Mouse (Mus musculus) megakaryocyte, embryonic 14.5 days (primary cell): ENCODE data around the gene Exoc3l. TPM values are rescaled to one million over a fixed set of nuclear protein-coding genes. Genes with fewer than 3 reads are reported as not detected.
A peak's percentile ranks its signal among the peaks of the same experiment; 100 is the strongest.

Source experiments
- H3K27me3 ChIP-seq: replicated peaks from 2 replicates; pipeline ENCODE3; 2012; ENCODE audit warnings: inconsistent platforms
- H3K36me3 ChIP-seq: replicated peaks from 2 replicates; pipeline ENCODE3; 2012; ENCODE audit warnings: low read length, inconsistent platforms, mixed read lengths
- H3K4me1 ChIP-seq: 2 replicates; pipeline ENCODE4 v1.6.1; 2012; ENCODE audit warnings: inconsistent platforms
- H3K4me3 ChIP-seq: replicated peaks from 2 replicates; pipeline ENCODE3; 2012; ENCODE audit warnings: moderate library complexity, mild to moderate bottlenecking, inconsistent platforms
- H3K9me3 ChIP-seq: 2 replicates; pipeline ENCODE4 v1.6.1; 2012; ENCODE audit warnings: inconsistent platforms
- FLI1 ChIP-seq: IDR thresholded peaks from 2 replicates; pipeline ENCODE4 v1.6.1; 2012; ENCODE audit warnings: low read length, inconsistent platforms, mixed read lengths
- GATA1 ChIP-seq: IDR thresholded peaks from 3 replicates; pipeline ENCODE4 v1.6.1; 2012; ENCODE audit warnings: mixed read lengths, low read length, inconsistent platforms, borderline replicate concordance
- polyA plus RNA-seq: library from polyadenylated mRNA; stranded (reverse); fragments of >175 nt; gene quantifications from 2 replicates; pipeline ENCODE4 v1.2.3, GENCODE M21; 2012; ENCODE audit warnings: low replicate concordance; ENCODE audit not compliant: insufficient read depth

Exoc3l gene
- polyA plus RNA-seq, 1 experiment, result 76.3 TPM

DNA sequence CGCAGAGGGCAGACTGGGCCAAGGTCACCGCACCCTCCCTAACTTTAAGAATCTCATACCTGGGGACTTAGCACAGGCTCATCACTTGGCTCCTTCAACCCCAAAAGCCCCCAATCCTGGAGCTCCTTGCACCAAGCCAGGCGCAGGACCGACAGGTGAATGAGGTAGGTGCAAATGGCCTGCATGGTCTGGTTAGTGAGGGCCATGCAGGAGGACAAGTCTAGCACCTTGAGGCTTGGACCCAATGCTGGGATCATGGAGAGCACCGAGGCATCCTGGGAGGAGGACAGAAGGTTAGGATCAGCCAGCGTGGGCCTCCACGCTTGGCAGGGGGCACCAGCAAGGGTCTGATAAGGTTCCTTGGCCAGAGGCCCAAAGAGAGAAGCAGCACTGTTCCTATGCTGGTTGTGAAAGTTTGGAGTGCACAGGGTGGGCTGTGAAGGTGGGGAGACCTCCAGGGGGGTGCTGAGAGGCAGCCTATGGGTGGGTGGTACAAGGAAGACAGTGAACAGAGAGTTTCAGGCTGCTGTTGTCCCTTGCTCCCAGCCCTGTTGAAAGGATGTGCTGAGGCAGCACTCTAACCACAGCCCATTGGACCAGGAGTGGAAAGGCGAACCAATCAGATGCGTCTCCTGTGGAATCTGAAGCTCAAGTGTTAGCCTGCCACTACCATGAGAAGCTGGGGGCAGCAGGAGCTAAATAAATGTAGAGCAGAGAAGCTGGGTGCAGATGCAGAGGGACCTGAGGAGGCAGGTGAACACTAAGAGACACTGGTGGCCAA is 17.9 kb upstream of the Exoc3l start:
- no peak for TF ChIP-seq GATA1
- TF ChIP-seq FLI1, result no peak
- H3K36me3 ChIP-seq, result peaks cover 99% of the 10 kb centered on the region
- no peaks in the 10 kb centered on the region for H3K9me3 ChIP-seq

DNA sequence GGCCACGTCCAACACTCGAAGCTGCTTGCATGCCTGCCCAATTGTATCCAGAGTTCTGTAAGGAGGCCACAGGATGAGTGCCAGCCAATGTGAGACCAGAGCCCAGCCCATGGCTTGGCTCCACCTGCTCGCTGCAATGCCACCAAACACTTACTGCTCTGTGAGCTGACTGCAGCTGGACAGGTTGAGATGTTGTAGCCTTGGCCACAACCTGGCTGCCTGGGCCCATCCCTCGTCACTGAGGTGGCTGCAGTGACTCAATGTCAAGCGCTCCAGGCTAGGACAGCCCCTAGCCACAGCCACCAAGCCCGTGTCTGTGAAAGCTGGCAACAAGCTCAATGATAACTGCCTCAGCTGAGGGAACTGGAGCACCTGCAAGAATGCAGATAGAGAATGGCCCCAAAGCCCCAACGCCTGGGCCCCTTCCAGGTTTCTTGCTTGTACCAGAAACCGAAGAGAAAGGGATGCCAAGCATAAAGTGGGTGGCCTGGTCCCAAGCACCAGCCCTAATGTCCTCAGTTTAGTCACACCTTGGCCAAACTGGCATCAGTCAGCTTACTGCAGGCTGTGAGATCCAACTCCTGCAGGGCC is 17.1 kb upstream of the Exoc3l start:
- peaks cover 99% of the 10 kb centered on the region for H3K36me3 ChIP-seq
- H3K27me3 ChIP-seq, result no peaks in the 10 kb centered on the region
- H3K9me3 ChIP-seq, result no peaks in the 10 kb centered on the region
- TF ChIP-seq FLI1, result no peak
- no peak for TF ChIP-seq GATA1
- H3K4me1 ChIP-seq, result peaks cover 95% of the 10 kb centered on the region
- peak overlapping the region; percentile 59 for H3K4me3 ChIP-seq

More for the DNA sequence above, 17.9 kb upstream of the Exoc3l start:
- H3K4me3 ChIP-seq, result no peak overlapping the region
- no peaks in the 10 kb centered on the region for H3K27me3 ChIP-seq
- peaks cover 95% of the 10 kb centered on the region for H3K4me1 ChIP-seq

DNA sequence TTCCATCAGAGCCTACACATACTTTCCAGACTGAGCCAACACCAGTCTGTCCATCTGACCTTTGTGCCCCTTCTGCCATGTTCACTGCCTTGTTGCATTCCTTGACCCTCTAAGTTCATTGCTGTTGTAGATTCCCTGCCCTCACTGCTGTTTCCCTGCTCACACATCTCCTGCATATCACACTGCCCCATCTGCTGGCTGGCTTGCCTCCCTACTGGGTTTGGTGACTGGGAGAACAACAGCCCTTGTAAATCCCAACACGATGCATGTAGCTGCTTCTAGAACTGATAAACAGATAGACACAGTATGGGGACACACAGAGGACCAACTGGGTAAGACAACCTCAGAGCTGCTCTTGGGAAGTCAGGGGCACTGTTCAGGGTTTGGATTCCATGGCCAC is 15.8 kb upstream of the Exoc3l start:
- Histone ChIP-seq H3K4me1 (peaks cover 95% of the 10 kb centered on the region), H3K4me3 (peak overlapping the region; percentile 9), H3K9me3 (no peaks in the 10 kb centered on the region), H3K36me3 (peaks cover 99% of the 10 kb centered on the region), H3K27me3 (no peaks in the 10 kb centered on the region)
- TF ChIP-seq GATA1 (no peak), FLI1 (no peak)

DNA sequence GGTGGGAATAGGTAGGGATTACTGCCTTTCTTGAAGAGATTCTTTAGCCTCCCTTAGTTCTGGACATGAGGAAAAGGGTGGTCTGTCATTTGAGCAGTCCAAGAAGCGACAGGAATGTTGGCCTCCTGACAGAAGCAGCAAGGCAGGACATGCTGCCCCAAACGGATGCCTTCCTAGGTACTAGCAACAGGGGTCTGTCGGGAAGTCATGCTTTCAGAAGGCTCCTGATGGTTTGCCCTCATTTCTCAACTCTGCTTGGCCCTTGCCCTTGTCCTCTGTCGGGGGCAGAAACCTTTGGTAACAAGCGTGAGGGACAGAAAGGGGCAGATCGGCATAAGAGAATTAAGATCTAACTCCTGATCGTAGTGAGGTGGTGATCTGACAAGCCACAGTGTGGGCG is 14.2 kb upstream of the Exoc3l start:
- TF ChIP-seq GATA1 (no peak), FLI1 (no peak)
- Histone ChIP-seq H3K36me3 (peaks cover 94% of the 10 kb centered on the region), H3K27me3 (no peaks in the 10 kb centered on the region), H3K4me3 (no peak overlapping the region), H3K4me1 (peaks cover 95% of the 10 kb centered on the region), H3K9me3 (no peaks in the 10 kb centered on the region)

DNA sequence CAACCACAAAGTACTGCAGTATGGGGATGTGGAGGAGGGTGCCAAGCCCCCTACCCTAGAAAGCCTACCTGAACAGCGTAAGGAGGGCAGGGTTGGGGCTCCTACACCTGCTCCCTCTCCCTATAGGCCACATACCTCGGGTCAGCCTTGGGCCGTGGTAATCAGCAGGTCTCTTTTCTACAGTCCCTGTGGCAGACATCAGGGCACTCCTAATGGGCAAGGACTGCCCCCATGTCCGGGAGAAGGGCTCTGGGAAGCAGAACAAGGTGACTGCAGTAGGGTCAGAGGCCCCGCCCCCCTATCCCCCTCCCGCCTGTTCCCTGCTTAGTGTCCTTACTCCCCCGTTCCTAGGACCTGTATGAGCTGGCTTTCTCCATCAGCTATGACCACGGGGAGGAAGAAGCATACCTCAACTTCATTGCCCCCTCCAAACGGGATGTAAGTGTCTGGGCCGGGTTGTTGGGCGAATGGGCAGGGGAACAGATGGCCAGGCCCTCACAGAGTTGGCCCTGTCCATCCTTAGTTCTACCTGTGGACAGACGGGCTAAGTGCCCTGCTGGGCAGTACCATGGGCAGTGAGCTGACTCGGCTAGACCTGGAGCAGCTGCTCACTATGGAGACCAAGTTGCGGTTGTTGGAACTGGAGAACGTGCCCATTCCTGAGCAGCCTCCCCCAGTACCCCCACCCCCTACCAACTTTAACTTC is 13.4 kb upstream of the Exoc3l start:
- H3K4me3 ChIP-seq, result no peak overlapping the region
- peaks cover 95% of the 10 kb centered on the region for H3K4me1 ChIP-seq
- no peak for TF ChIP-seq GATA1
- TF ChIP-seq FLI1, result no peak
- H3K36me3 ChIP-seq, result peaks cover 93% of the 10 kb centered on the region
- no peaks in the 10 kb centered on the region for H3K9me3 ChIP-seq
- no peaks in the 10 kb centered on the region for H3K27me3 ChIP-seq

DNA sequence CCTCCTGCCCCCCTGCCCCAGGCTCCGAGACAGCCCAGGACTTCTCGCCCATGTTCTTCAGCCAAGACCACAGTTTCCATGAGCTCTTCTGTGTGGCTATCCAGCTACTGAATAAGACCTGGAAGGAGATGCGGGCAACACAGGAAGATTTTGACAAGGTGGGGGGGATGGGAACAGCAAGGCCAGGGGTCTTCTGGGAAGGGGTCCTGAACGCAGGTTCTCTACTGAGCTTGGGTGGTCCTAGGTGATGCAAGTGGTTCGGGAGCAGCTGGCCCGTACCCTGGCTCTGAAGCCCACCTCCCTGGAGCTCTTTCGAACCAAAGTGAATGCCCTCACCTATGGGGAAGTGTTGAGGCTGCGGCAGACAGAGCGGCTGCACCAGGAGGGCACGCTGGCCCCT is 12.5 kb upstream of the Exoc3l start:
- no peaks in the 10 kb centered on the region for H3K27me3 ChIP-seq
- no peak overlapping the region for H3K4me3 ChIP-seq
- TF ChIP-seq FLI1 (no peak), GATA1 (no peak)
- no peaks in the 10 kb centered on the region for H3K9me3 ChIP-seq
- peaks cover 93% of the 10 kb centered on the region for H3K36me3 ChIP-seq
- peaks cover 95% of the 10 kb centered on the region for H3K4me1 ChIP-seq

DNA sequence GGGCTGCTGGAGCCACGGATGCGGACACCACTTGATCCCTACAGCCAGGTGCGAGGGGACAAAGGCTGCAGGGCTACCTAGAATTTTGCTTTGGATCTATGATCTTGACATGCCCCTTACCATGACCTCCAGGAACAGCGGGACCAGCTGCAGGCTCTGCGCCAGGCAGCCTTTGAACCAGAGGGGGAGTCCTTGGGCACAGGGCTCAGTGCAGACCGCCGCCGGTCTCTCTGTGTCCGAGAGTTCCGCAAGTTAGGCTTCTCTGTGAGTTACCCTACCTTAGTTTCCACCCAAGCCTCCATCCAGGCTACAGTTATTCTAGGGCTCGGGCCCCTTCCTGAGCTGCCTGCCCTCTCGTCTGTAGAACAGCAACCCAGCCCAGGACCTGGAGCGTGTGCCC is 11.8 kb upstream of the Exoc3l start:
- Histone ChIP-seq H3K9me3 (no peaks in the 10 kb centered on the region), H3K36me3 (peaks cover 92% of the 10 kb centered on the region), H3K4me3 (no peak overlapping the region), H3K4me1 (peaks cover 95% of the 10 kb centered on the region), H3K27me3 (no peaks in the 10 kb centered on the region)
- no peak for TF ChIP-seq FLI1
- TF ChIP-seq GATA1, result no peak

DNA sequence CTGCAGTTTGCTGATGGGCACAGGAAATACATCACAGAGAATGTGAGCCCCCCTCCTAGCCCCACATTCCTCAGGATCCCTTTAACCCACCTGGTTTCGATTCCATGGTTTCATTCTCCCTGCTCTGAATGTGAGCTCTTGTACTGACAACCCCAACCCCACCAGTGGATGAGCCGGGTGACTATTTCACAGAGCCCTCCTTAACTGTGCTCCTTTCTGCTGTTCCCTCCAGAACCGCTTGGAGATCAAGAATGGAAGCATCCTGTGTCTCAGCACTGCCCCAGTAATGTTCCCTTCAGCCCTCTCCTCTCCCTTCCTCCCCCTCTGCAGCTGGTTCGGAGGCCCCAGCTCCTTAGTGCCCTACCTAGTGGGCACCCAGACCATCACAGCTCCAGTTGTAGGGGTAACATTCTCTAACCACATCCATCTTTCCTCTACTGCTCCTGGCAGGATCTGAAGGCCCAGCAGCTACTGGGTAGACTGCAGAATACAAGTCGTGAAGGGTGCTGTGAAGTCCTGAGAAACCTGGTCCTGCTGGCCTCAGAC is 10.3 kb upstream of the Exoc3l start:
- TF ChIP-seq FLI1 (no peak), GATA1 (no peak)

DNA sequence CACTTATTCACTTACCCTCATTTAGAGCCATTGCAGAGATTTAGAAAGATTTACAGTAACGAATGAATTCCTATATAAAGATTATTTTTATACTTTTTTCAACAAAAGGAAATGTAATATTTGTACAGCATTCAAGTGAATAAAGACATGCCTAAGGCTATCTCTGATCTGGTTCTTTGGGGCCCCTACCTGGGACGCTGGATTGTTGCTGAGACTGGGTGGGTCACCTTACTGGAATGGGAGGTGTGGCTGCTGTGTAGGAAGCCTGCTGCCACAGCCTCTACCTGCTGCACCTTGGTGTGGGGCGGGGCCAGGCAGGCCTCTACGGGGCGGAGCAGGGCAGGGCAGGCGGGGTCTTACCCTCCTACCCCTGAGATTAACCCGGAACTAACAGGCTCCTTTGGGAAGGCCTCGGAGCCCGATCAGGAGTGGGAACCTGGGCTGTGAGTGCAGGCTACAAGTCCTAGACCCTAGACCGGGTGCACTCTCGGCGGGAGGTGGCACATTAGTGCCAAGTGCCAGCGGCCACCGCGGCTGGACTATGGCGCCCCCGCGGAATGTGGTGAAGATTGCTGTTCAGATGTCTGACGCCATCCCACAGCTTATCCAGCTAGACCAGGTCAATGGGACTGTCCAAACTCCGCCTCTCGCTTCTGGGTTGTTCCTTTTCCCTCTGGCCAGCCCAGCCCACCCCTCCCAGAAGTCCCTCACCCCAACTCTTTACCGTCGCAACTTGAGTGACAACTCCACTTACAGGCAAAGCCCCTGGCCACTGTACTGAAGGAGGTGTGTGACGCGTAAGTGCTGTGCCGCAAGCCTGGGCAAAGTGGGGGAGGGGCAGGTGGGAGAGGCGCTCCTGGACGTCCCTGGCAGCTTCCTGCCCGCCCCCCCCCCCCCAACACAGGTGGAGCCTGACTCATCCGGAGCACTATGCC is 9.6 kb upstream of the Exoc3l start, which contains the start of gene Elmo3:
TSS of gene Elmo3 (plus strand) at position 391 of the 935 bp plus-strand sequence.
- peaks cover 92% of the 10 kb centered on the region for H3K36me3 ChIP-seq
- no peaks in the 10 kb centered on the region for H3K9me3 ChIP-seq
- H3K4me3 ChIP-seq, result peak within 1 kb of the TSS; percentile 79
- TF ChIP-seq FLI1 (no peak), GATA1 (no peak)
- peaks cover 100% of the 10 kb centered on the region for H3K4me1 ChIP-seq
- no peaks in the 10 kb centered on the region for H3K27me3 ChIP-seq

More for the DNA sequence above, 10.3 kb upstream of the Exoc3l start:
- peak overlapping the region; percentile 10 for H3K4me3 ChIP-seq
- H3K36me3 ChIP-seq, result peaks cover 91% of the 10 kb centered on the region
- H3K9me3 ChIP-seq, result no peaks in the 10 kb centered on the region
- no peaks in the 10 kb centered on the region for H3K27me3 ChIP-seq
- peaks cover 97% of the 10 kb centered on the region for H3K4me1 ChIP-seq
